Mouse (Mus musculus) telencephalon, adult 2 months (tissue): Measurements from ENCODE around the gene 3110040N11Rik.
"Not testable (repeated sequence)": the region's sequence is repeated elsewhere in the genome, so short reads cannot be mapped to it uniquely, and the experiment has no call there.

Source experiments
- DNase-seq: peaks from one replicate; pipeline ENCODE4 v3.0.0-alpha.2; 2011; ENCODE audit warnings: low read depth, low spot score

The 3110040N11Rik gene

DNA sequence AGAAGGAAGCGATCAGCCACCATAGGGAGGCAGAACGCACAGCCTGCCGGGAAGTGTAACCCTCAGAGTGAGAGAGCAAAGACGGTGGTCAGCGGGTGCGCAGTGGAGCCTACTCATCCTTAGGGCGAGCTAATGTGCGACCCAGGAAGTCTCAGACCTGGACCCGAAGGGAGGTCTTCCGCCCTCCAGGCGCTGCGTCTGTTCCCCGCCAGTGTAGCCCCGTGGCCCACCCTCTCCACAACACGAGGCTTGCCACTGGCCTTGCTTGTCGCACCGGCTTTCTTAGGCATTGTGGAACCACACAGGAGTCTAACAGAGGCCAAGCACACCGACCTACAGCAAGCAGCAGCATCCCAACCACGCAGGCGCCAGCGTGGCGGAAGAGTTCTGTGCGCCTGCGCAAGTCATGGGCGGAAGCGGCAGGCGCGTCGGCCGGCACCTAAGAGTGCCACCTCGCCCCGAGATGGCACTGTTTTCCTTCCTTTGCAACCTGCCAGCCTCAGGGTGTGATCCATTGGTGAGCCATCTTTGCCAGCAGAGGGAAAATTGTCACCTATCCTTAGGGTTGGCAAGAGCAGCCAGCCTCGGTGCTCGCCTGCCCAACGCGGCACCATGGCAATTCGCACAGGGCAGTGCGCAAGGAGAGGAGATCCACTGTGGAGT, at the start of gene 3110040N11Rik:
3110040N11Rik (minus strand) TSS at position 384 of the 663 bp plus-strand sequence.
- DNase-seq: peak; percentile 93

DNA sequence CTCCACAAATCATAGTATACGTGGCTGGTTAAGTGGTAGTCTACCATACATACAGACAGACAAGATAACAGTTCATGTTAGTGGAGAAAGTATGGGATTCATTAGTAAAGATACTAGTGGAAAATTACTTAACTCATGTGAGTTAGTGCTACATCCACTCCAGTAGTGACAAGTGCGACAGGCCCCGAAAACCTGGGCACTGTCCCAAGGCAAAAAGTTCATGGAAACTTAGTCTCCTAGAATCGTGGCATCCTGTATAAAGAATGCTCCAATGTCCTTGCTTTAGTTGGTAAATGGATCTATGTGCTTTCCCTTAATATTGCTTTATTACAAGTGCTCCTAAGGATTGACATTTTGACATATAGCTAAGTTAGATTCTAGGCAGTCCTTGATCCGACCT, 48.5 kb upstream of the 3110040N11Rik start:
- DNase-seq: not testable (repeated sequence)

GRCm38 (mm10) chr7:81835430-81835829, 46.2 kb upstream of the 3110040N11Rik start:
- no peak for DNase-seq

GRCm38 (mm10) chr7:81834847-81835246, 45.6 kb upstream of the 3110040N11Rik start:
- DNase-seq: no peak

- DNase-seq: no peak
These were observed 40.2 kb upstream of the 3110040N11Rik start, which contains the start of gene Btbd1 for GRCm38 (mm10) chr7:81829379-81829894. Btbd1 (minus strand) TSS chr7:81829431.

- no peak for DNase-seq
These were observed 39.6 kb upstream of the 3110040N11Rik start for GRCm38 (mm10) chr7:81828681-81829378.

- DNase-seq: no peak
These were observed 38.8 kb upstream of the 3110040N11Rik start for GRCm38 (mm10) chr7:81827806-81828667.

- DNase-seq: no peak
These were observed 36.1 kb upstream of the 3110040N11Rik start for GRCm38 (mm10) chr7:81825381-81825780.

- no peak for DNase-seq
These were observed 35.6 kb upstream of the 3110040N11Rik start for GRCm38 (mm10) chr7:81824906-81825305.

- no peak for DNase-seq
These were observed 16.8 kb upstream of the 3110040N11Rik start for GRCm38 (mm10) chr7:81806067-81806466.

DNA sequence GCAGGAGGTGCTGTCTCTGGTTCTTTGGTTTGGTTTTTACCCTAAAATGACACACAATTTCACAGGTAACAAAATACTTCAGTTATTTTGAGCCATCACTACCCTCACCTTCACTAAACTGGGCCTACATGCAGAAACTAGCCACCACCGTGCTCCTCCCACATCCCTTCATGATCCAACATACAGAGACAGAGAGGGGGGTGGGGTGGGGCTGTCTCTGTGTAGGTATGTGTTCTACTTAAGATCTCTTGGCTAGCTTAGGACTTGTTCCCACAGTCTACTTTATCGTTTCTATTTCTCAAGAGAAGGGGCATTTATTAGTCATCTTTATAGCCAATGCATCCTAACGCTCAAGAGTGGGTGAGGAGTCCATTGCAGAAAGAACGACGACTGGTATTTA, 742 bp downstream of the 3110040N11Rik start:
- DNase-seq: peak; percentile 28

DNA sequence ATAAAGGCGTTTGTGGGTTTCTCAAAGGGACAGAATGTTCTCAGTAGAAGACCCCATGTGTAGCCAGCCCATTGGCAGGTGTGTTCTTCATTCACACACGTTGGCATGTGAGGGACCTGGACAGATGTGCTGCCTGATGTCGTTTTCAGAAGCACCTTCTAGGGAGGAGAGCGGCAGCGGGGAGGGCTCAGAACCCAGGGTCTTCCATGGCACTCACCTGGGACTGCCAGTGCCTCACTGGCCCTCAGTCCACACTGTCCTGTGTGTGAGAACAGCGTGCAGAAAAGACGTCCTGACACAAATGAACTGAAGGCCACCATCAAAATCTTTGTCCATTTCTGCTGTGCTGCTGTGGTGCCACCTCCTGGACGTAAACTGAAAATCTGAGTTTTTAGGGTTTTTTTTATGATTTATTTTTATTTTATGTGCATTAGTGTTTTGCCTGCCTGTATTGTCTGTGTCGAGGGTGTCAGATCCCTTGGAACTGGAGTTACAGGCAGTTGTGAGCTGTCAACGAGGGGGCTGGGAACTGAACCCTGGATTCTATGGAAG, 11.5 kb downstream of the 3110040N11Rik start:
- DNase-seq: peak; percentile 12

DNA sequence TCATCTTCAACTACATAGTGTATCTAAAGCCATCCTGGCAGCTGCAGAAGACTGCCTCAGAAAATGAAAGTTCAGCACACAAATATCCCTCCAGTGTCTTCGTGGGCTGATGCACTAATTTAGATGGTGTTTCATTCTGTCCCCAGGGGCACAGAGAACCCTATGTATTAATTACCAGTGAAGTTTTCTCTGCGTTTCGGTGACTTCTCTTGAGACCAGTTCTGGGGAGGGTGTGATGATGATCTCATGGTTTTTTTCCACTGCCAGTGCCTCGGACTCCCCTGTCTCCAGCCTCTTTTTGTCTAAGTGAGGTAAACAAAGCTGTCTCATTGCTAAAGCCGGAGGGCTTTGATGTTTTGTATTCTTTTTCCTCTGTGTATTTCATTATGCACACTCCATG, 14.0 kb downstream of the 3110040N11Rik start:
- DNase-seq: no peak

DNA sequence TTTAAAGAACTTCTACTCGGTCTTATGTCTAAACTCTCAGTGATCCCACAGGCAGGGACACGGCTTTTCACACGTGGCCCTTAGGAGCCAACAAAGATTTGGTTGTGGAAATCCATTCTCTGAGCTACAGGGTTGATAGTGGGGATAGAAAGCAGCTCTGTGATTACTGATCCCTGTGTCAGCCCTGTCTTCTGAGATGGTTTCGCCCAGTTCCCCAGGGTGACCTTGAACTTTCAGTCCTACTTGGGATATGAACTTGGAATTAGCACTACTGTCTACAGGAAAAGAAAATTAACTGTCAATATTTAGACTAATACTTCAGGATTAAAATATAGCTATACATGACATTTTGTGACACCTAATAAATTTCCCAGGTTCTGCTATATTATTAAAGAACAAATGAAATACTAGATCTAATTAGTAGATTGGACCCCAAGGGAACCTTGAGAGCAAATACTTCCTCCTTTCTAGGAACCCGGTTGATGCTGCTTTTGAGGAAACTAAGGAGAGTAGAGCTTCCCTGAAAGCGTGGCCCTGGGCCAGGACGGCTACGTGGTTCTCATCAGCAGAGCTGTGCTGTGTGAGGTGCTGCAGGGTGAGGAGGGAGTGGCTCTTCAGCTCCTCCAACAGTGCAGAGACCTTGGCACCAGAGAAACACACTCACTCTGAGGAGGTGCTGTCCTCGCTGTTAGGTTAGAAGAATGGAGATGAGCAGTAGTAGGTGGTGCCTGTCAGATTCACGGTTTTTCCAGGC, 16.3 kb downstream of the 3110040N11Rik start:
- peak; percentile 16 for DNase-seq

- DNase-seq: no peak
These were observed 26.0 kb downstream of the 3110040N11Rik start for GRCm38 (mm10) chr7:81763110-81763845.

DNA sequence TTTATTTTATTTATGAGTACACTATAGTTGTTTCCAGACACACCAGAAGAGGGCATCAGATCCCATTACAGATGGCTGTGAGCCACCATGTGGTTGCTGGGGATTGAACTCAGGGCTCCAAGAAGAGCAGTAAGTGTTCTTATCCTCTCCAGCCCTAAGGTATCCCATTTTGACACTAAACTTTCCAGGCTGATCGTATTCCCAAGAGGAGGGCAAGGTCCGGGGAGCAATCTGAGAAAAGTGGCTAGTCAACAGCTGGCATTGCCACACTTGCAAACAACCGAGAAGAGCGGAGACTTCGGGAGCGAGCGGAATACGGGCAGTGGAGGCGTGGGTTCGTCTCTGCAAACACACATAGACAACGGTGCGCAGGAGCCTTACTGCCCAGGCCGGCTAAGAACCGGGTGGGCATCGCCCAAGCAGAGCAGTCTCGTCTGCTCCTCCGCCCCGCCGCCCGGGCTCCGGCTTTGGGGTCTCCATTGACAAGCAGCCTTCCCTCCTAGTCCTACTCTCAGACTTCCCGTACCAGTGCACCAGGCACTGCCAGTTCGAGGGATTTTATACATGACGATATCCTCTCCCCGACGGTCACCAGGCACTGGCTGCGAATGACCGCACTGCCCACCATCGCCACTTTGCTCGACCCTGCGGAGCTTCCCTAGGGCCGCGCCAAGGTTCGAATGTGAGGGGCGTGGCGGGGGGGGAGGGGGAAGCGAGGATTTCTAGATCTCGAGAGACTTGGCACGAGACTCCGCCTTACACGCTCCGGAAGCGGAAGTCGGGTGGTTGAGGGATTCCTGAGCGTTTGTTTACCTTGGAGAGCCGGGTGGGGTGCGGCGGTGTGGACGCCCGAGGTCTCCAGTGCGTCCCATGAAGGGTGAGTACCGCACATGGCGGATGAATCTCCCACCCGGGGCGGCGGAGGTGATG, 26.8 kb downstream of the 3110040N11Rik start, which contains the start of gene Ramac:
Ramac (plus strand) TSS at position 746 of the 930 bp plus-strand sequence.
- DNase-seq: peak; percentile 79

GRCm38 (mm10) chr7:81747956-81748355, 41.3 kb downstream of the 3110040N11Rik start:
- DNase-seq: no peak

- DNase-seq: no peak
These were observed 45.1 kb downstream of the 3110040N11Rik start for GRCm38 (mm10) chr7:81744145-81744544.

DNA sequence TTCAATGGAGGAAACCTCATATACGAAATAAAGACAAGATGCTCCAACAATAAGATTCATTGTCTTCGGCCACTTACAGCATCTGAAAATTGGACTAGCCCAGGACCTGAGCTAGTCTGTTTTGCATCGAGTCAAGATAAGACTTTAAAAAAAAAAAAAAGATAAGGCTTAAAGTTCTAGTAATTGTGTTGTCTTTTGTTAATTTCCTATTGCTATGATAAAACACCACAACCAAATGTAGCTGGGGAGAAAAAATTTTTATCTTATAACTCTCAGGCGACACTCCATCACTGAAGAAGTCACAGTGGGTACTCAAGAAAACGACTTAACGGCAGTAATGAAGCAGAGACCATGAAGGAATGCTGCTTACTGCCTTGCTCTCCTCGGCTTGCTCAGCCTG, 49.3 kb downstream of the 3110040N11Rik start:
- DNase-seq: no peak
